Mouse (Mus musculus) adrenal gland, adult 18-20 months (tissue): ENCODE data around the gene Maats1. TPM values are rescaled to one million over a fixed set of nuclear protein-coding genes. Genes with fewer than 3 reads are reported as not detected.
A peak's percentile ranks its signal among the peaks of the same experiment; 100 is the strongest.

ENCODE experiments used
- DNase-seq, 2 experiments: peaks; one replicate each; pipeline ENCODE4 v3.0.0; 2021 to 2022; ENCODE audit warnings: low spot score in 2 of 2
- long read RNA-seq, 2 experiments: library from polyadenylated mRNA; stranded (forward); transcript quantifications; one replicate each; pipeline ENCODE4 v2.0.0; 2021
- total RNA-seq, 2 experiments: library from RNA; stranded (reverse); gene quantifications; 1 replicate in 1 of 2; 2 replicates in 1 of 2; pipeline ENCODE4 v1.2.3; 2021

Maats1 gene
- under 1 TPM; 0.22 to 0.30 TPM for total RNA-seq
- long read RNA-seq, experiment 1, partial matches to known transcripts = 1 of 1 reads
- long read RNA-seq, experiment 1, other reads (novel, unspliced or antisense) = 0 of 1 reads
- long read RNA-seq, experiment 2, partial matches to known transcripts = 1 of 1 reads
- long read RNA-seq, experiment 2, other reads (novel, unspliced or antisense) = 0 of 1 reads

- DNase-seq = peak; percentile 61 to 63
Observed at GRCm38 (mm10) chr16:38341396-38342324, at the start of gene Maats1. Maats1 (minus strand) TSS chr16:38342143.

GRCm38 (mm10) chr16:38390322-38390721 lies 48.4 kb upstream of the Maats1 start:
- no peak for DNase-seq

DNA sequence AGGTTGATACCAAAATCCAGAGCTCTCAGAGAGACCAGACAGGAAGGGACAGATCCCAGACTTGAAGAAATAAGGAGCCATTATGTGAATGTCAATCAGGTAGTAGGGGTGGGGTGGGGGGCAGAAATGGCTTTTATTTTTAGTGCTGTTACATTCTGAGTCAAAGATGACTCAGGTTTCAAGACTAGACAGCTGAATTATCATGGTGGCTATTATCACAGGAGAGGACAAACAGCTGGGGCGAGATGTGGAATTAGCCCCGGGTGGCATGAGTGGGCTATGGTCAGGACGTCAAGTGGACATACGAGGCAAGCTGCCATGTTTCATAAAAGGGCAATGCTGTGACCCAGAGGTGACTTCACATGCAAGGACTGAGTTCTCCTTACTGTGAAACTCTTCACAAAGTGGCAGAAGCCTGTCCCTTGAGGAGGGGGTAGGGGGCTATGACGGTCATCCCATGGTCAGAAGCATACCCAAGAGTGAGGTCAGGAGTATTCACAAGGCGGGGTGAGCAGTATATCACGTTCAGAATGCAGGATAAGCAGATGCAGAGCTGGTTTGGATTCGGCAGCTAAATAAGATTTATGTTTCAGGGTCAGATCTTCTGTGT lies 47.4 kb upstream of the Maats1 start:
- DNase-seq = peak in 1 of 2 experiments; percentile 29

GRCm38 (mm10) chr16:38388757-38389156 lies 46.8 kb upstream of the Maats1 start:
- DNase-seq = no peak

DNA sequence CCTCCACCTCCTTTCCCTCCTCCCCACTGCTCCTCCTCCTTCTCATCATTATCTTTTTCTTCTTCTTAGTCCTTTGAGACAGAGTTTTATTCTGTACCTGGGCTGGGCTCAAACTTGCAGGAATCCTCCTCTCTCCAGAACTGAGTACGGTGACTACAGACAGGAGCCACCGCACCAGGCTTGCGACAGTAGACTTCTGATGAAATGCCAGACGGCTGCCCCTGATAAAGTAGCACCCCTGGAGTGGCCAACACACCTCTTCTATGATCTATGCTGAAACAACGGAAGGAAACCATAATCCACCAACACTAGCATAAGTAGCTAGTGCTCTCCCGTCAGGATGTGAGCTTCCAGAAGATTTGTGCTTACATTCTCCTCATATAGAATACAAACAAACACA lies 45.4 kb upstream of the Maats1 start:
- no peak for DNase-seq

- no peak for DNase-seq
Observed at GRCm38 (mm10) chr16:38385700-38386099, 43.8 kb upstream of the Maats1 start.

GRCm38 (mm10) chr16:38385184-38385634 lies 43.3 kb upstream of the Maats1 start:
- no peak for DNase-seq

DNA sequence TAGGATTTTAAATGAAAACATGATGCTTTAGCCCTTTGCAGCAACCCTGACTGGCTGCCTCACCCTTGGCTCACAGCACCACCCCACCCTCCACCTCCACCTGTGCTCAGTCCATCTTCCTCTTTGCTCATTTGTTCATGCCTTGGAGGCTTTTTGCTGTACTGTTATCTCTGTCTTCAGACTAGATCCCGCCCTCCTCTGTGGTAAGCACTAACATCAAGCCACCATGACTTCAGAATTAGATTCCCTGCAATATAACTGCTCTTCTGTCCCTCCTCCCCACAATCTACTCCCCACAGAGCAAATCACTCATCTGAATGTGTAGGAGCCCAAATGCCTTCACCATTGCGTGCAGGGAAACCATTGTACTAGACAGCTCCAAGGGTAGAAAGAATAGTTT lies 41.7 kb upstream of the Maats1 start:
- no peak for DNase-seq

DNA sequence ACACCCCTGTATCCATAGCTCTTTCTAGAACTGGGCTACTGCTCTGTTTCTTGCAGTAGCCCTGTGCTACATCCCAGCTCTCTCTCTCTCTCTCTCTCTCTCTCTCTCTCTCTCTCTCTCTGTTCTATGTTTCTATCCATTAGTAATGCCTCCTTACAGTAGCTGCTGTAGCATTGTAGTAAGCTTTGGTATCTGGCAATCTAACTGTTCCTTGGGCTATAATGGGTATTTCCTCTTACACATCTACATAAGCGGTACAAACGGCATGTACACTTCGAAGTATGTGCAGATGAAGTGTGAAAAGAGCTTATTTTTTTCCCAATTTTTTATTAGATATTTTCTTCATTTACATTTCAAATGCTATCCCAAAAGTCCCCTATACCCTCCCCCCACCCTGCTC lies 38.0 kb upstream of the Maats1 start:
- no peak for DNase-seq

DNA sequence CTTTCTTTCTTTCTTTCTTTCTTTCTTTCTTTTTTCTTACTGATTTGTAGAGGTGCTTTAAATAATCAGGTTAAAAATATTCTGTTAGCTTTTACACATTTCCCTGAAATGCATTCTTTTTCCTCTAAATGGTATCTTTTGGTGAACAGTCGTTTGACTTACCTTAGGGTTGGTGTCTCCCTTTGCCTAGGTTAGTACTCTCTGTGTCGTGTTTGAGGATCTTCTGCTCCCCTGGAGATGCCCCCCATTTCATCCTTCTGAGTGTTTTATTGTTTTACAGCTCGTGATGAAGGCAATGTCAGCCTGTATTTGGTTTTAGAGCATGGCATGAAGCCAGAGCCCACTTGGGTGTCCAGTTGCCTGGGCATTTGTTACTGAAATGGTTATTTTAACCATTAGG lies 37.5 kb upstream of the Maats1 start:
- DNase-seq = no peak

- no peak for DNase-seq
Observed at GRCm38 (mm10) chr16:38379088-38379487, 37.1 kb upstream of the Maats1 start.

DNA sequence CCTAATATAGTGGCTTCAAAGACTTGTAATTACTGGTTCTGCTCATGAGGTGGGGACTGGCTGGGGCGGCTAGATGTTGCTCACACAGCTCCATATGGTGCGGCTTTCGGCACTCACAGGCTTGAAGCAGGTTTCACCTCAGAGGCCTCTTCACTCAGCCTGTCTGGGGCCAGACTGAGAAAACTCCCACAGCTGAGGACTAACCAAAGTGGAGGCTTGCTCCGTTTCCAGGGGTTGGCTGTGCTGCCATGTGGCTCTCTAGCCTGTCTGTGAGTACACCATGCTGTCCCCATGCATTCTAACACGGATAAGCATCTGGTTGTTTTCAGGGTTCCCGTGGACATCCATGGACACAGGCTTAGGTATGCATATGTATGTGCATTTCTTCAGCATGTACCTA lies 36.6 kb upstream of the Maats1 start:
- no peak for DNase-seq

- no peak for DNase-seq
Observed at GRCm38 (mm10) chr16:38377546-38377945, 35.6 kb upstream of the Maats1 start.

- DNase-seq = no peak
Observed at GRCm38 (mm10) chr16:38376841-38377249, 34.9 kb upstream of the Maats1 start.

DNA sequence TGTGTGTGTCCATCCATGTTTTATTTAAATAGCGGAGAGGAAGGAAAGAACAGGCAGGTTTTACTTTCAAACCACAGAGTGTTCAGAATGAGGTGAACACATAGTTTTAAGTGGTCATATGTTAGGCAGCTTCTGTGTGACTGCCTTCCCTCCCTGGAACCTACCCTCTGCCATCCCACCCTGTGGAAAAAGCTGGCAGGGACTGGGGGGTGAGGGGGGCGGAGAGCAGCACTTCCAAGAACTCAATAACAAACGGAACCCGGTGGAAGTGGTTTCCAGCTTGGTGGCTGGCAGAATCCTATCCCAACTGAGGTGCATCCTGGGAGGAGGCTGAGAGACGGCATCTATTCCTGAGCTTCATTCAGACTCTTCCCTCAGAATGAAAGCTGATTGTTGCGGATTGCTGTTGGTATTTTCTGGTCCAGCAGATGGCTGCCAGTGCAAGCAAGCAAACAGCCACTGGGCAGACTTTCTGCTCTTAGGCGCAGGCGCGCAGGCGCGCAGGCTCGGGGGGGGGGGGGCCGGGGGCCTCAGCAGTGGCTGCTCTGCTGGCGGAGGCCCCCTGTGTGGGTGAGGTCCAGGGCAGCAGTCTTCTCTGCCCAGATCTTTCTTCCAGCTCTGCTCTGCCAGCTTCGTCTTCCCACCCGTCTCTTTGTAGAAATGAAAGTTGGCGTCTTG lies 34.4 kb upstream of the Maats1 start:
- DNase-seq = peak in 1 of 2 experiments; percentile 34

DNA sequence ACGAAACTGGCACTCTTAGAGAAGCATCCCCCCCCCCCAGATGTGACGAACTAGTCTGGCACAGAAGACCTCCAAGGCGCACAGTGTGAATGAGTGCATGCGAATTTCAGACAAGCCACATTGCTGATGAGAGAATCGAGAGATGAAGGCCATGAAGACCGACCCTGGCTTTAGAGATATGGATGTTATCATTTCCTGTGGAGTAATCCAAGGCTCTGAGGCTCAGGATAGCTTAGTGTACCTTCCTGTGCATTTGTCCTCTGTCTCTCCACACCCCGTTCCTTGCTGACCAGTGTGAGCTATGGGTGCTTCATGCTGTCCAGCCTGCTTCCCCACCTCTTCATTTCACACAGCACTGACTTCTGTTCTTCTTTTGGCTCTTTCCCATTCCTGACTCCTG lies 33.2 kb upstream of the Maats1 start:
- no peak for DNase-seq

DNA sequence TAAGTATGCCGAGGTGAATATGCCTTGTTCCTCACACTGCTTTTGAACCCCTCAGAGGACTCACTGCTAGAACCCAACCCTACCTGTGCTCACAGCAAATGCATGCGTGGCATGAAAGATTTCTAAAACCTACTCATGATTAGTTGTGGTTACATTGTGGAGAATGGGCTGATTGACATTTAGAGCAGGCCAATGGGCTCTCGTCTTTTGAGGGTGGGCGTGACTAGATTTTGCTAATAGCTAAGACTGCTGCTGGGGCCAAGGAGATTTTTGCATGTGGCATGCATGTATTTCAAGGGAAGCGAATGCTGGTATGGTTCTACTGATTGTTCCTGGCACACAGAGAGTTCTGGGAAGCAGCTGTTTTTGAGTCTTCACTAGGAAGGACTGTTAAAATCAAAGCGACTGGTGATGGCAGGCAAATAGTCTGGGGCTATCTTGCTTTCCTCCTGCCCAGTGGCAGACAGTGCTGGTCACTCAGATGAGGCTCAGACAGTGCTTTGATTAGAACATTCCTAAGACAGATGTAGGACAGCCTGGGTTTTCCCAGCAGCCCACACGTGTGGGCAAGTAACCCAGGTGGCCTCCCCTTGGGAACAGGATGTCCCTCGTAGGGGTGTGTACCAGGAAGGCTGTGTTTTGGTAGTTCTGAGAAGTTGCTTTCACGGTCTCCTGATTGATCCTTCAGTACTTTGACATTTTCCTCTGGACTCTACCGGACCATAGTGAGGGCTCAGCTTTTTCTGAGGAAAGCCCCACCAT lies 32.6 kb upstream of the Maats1 start:
- DNase-seq = no peak

DNA sequence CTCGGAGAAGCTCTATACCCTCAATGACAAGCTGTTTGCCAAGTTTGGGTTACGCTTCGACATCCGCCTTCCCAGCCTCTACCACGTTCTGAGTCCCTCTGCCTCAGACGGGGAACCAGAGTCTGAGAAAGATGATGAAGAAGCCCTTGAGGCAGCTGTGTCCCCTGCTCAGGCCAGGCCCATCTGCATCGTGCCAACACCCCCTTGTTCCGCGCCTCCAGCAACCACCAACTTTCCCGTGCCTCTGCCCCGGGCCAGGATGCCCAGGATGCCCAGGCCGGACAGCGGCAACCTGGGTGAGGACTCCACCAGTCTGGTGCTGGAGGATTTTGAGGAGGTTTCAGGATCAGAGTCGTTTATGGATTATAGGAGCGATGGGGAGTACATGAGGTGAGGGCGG lies 32.0 kb upstream of the Maats1 start:
- DNase-seq = no peak

GRCm38 (mm10) chr16:38373439-38373838 lies 31.5 kb upstream of the Maats1 start:
- DNase-seq = no peak

DNA sequence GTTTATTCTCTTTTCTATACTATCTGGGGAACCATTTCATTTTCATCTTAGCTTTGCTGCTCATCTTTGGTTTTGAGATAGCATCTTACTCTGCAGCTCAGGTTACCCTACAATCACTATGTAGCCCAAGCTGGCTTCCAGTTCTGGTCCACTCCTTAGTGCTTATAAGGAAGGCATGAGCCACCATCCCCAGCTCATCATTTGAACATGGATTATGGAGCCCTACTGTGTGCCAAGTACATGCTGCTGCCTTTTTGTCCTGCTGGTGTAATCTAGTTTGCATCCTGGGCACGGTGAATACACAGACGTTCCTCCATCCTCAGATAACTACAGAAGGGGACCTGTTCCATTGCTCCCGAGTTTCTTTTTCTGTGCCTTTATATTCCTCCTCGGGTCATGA lies 30.9 kb upstream of the Maats1 start:
- no peak for DNase-seq
